Mouse (Mus musculus) MEL (cell line): ENCODE measurements around the gene Hes3. TPM values are rescaled to one million over a fixed set of nuclear protein-coding genes. Genes with fewer than 3 reads are reported as not detected.

Experiments
- DNase-seq: peaks from one replicate; pipeline ENCODE4 v3.0.0; 2011; ENCODE audit warnings: low read depth, low spot score
- H3K27ac ChIP-seq: 2 replicates; pipeline ENCODE4 v1.5.1; 2012; ENCODE audit warnings: low read depth, mild to moderate bottlenecking, control low read depth, low read length, moderate library complexity; ENCODE audit not compliant: control insufficient read depth
- H3K27me3 ChIP-seq, 2 experiments: fragments of 150-350 bp in 1 of 2; sonication (generic) in 1 of 2; 2 replicates each; pipeline ENCODE4 v1.6.1; 2012; ENCODE audit warnings: low read length in 2 of 2, mild to moderate bottlenecking in 2 of 2, improper control_type of control experiment in 1 of 2, moderate library complexity in 1 of 2; ENCODE audit not compliant: insufficient read depth in 2 of 2, control insufficient read depth in 1 of 2
- H3K36me3 ChIP-seq, 2 experiments: 2 replicates each; pipeline ENCODE4 v1.6.1; 2012 to 2014; ENCODE audit warnings: low read length in 2 of 2, improper control_type of control experiment in 1 of 2, inconsistent platforms in 1 of 2, mild to moderate bottlenecking in 1 of 2; ENCODE audit not compliant: insufficient read depth in 2 of 2, control insufficient read depth in 1 of 2
- H3K4me1 ChIP-seq, 2 experiments: fragments of 150-350 bp in 1 of 2; sonication (generic) in 1 of 2; 2 replicates each; pipeline ENCODE4 v1.6.1; 2012; ENCODE audit warnings: low read length in 2 of 2, improper control_type of control experiment in 1 of 2, mild to moderate bottlenecking in 1 of 2; ENCODE audit not compliant: insufficient read depth in 2 of 2, control insufficient read depth in 1 of 2
- H3K4me3 ChIP-seq, 2 experiments: fragments of 150-350 bp in 1 of 2; sonication (generic) in 1 of 2; 2 replicates each; pipeline ENCODE4 v1.5.1; 2012; ENCODE audit warnings: low read depth in 2 of 2, low read length in 2 of 2, mild to moderate bottlenecking in 2 of 2, moderate library complexity in 2 of 2, control low read depth in 1 of 2, improper control_type of control experiment in 1 of 2; ENCODE audit not compliant: control insufficient read depth in 1 of 2, insufficient read depth in 1 of 2
- H3K79me2 ChIP-seq: 2 replicates; pipeline ENCODE4 v1.6.1; 2012; ENCODE audit warnings: mild to moderate bottlenecking, low read length, moderate library complexity; ENCODE audit not compliant: control insufficient read depth, poor library complexity, insufficient read depth
- H3K9ac ChIP-seq: 2 replicates; pipeline ENCODE4 v1.6.1; 2012; ENCODE audit warnings: low read depth, mild to moderate bottlenecking, control low read depth, low read length, moderate library complexity; ENCODE audit not compliant: control insufficient read depth, poor library complexity, severe bottlenecking
- H3K9me3 ChIP-seq: fragments of 150-350 bp; sonication (generic); replicated peaks from 2 replicates; pipeline ENCODE4 v1.6.1; 2012; ENCODE audit warnings: mild to moderate bottlenecking, low read length, improper control_type of control experiment, moderate library complexity; ENCODE audit not compliant: insufficient read depth
- BHLHE40 ChIP-seq: IDR thresholded peaks from 2 replicates; pipeline ENCODE4 v1.6.1; 2012; ENCODE audit warnings: low read depth, mild to moderate bottlenecking, inconsistent platforms, low read length, improper control_type of control experiment, borderline replicate concordance
- CHD2 ChIP-seq: IDR thresholded peaks from 2 replicates; pipeline ENCODE4 v1.6.1; 2011; ENCODE audit warnings: low read length, improper control_type of control experiment
- CTCF ChIP-seq, 3 experiments: IDR thresholded peaks in 2 of 3; conservative IDR thresholded peaks in 1 of 3; 2 replicates each; pipeline ENCODE4 v1.5.1; 2011 to 2012; ENCODE audit warnings: low read length in 3 of 3, low read depth in 2 of 3, mild to moderate bottlenecking in 2 of 3, improper control_type of control experiment in 1 of 3, inconsistent platforms in 1 of 3, mixed read lengths in 1 of 3, moderate library complexity in 1 of 3; ENCODE audit not compliant: control insufficient read depth in 1 of 3, insufficient read depth in 1 of 3, poor library complexity in 1 of 3, severe bottlenecking in 1 of 3
- E2F4 ChIP-seq: IDR thresholded peaks from 2 replicates; pipeline ENCODE4 v1.6.1; 2011; ENCODE audit warnings: low read depth, low read length, improper control_type of control experiment, borderline replicate concordance
- GABPA ChIP-seq: IDR thresholded peaks from 2 replicates; pipeline ENCODE4 v1.6.1; 2012; ENCODE audit warnings: low read depth, mild to moderate bottlenecking, inconsistent platforms, low read length, improper control_type of control experiment, moderate library complexity
- JUND ChIP-seq: IDR thresholded peaks from 2 replicates; pipeline ENCODE4 v1.6.1; 2011; ENCODE audit warnings: low read depth, mild to moderate bottlenecking, improper control_type of control experiment, low read length
- MAFK ChIP-seq: IDR thresholded peaks from 2 replicates; pipeline ENCODE4 v1.6.1; 2011; ENCODE audit warnings: low read depth, mild to moderate bottlenecking, low read length, improper control_type of control experiment, borderline replicate concordance
- NELFE ChIP-seq: IDR thresholded peaks from 2 replicates; pipeline ENCODE4 v1.6.1; 2011; ENCODE audit warnings: low read depth, low read length, improper control_type of control experiment
- POLR2AphosphoS2 ChIP-seq: IDR thresholded peaks from 2 replicates; pipeline ENCODE4 v1.6.1; 2011; ENCODE audit warnings: low read length, improper control_type of control experiment
- RAD21 ChIP-seq: IDR thresholded peaks from 2 replicates; pipeline ENCODE4 v1.6.1; 2011; ENCODE audit warnings: mild to moderate bottlenecking, low read depth, low read length, improper control_type of control experiment
- SMC3 ChIP-seq: IDR thresholded peaks from 2 replicates; pipeline ENCODE4 v1.6.1; 2011; ENCODE audit warnings: low read depth, low read length, improper control_type of control experiment
- TAL1 ChIP-seq: IDR thresholded peaks from 2 replicates; pipeline ENCODE4 v1.6.1; 2012; ENCODE audit warnings: mild to moderate bottlenecking, inconsistent platforms, low read length, moderate library complexity, mixed read lengths
- TBP ChIP-seq: IDR thresholded peaks from 2 replicates; pipeline ENCODE4 v1.8.0; 2011; ENCODE audit warnings: low read depth, low read length, improper control_type of control experiment
- ZC3H11A ChIP-seq: IDR thresholded peaks from 2 replicates; pipeline ENCODE4 v1.6.1; 2012; ENCODE audit warnings: low read depth, mild to moderate bottlenecking, inconsistent platforms, low read length, improper control_type of control experiment
- ZKSCAN1 ChIP-seq: IDR thresholded peaks from 2 replicates; pipeline ENCODE4 v1.6.1; 2012; ENCODE audit warnings: low read depth, mild to moderate bottlenecking, inconsistent platforms, low read length, improper control_type of control experiment, moderate library complexity
- polyA plus RNA-seq, 2 experiments: library from polyadenylated mRNA; stranded (reverse) in 1 of 2; unstranded in 1 of 2; fragments of >175 nt in 1 of 2; fragments of >200 nt in 1 of 2; gene quantifications; 2 replicates each; pipeline versions ENCODE4 v1.2.1 to v1.2.4; 2012; ENCODE audit warnings: low replicate concordance in 2 of 2, low read depth in 1 of 2; ENCODE audit not compliant: insufficient read length in 2 of 2, insufficient read depth in 1 of 2, missing spikeins in 1 of 2
- total RNA-seq: library from RNA; depleted of rRNA; stranded (reverse); fragments of 300-350 nt; gene quantifications from 2 replicates; pipeline ENCODE4 v1.2.3, GENCODE M21; 2012

Gene Hes3
- total and polyA plus RNA-seq, 3 experiments, result 0.04 TPM; not detected in 2

GRCm38 (mm10) chr4:152321464-152321863 lies 30.0 kb upstream of the Hes3 start:
- Histone ChIP-seq H3K9me3 (no peaks in the 10 kb centered on the region), H3K36me3 (no peaks in the 10 kb centered on the region), H3K27me3 (no peaks in the 10 kb centered on the region), H3K9ac (no peak overlapping the region), H3K79me2 (peaks cover 8% of the 10 kb centered on the region)
- no peak for DNase-seq
- TF ChIP-seq BHLHE40 (no peak), TBP (no peak), JUND (no peak), MAFK (no peak), GABPA (no peak)
- TF ChIP-seq, all 39 proteins: peak for 0
- Histone ChIP-seq H3K4me3 (no peak overlapping the region), H3K27ac (no peak overlapping the region), H3K4me1 (peaks cover 0 to 4% of the 10 kb centered on the region in 2 experiments; a peak in 2 of 4 replicates)

GRCm38 (mm10) chr4:152318517-152319234 lies 27.2 kb upstream of the Hes3 start, which contains the start of gene Rnf207:
Gene Rnf207, minus strand, starts transcription at chr4:152318993.
- peak; percentile 48 for DNase-seq
- no peaks in the 10 kb centered on the region for H3K36me3 ChIP-seq
- TF ChIP-seq CHD2, result no peak
- TF ChIP-seq CTCF (IDR thresholded peaks at IDR 0.05 in 2 of 3, conservative IDR thresholded peaks at IDR 0.05 in 1 of 3; ENCODE audit: control insufficient read depth in 1 of 3, insufficient read depth in 1 of 3, low read depth in 2 of 3, low read length in 3 of 3, poor library complexity in 1 of 3, severe bottlenecking in 1 of 3), result peak in 2 of 3 experiments; percentile 51 to 71; a peak in 5 of 6 replicates
- TF ChIP-seq ZC3H11A, result 0 out of 2 replicates have a peak, but pooled peaks have one; percentile 9
- no peak for TF ChIP-seq TAL1
- peak; percentile 31 for TF ChIP-seq RAD21
- TF ChIP-seq POLR2AphosphoS2, result no peak
- TF ChIP-seq SMC3, result peak; percentile 48
- no peak for TF ChIP-seq ZKSCAN1
- TF ChIP-seq, all 39 proteins: peak for 4
- Histone ChIP-seq H3K79me2 (no peaks in the 10 kb centered on the region), H3K4me1 (no peaks in the 10 kb centered on the region), H3K27ac (no peak within 1 kb of the TSS), H3K9me3 (no peaks in the 10 kb centered on the region), H3K27me3 (no peaks in the 10 kb centered on the region), H3K9ac (no peak within 1 kb of the TSS), H3K4me3 (no peak within 1 kb of the TSS)

GRCm38 (mm10) chr4:152317631-152318033 lies 26.2 kb upstream of the Hes3 start:
- no peaks in the 10 kb centered on the region for H3K9me3 ChIP-seq
- H3K36me3 ChIP-seq, result no peaks in the 10 kb centered on the region
- H3K4me3 ChIP-seq, result no peak overlapping the region
- TF ChIP-seq NELFE, result no peak
- TF ChIP-seq RAD21, result no peak
- no peak for TF ChIP-seq SMC3
- no peak for TF ChIP-seq CTCF (IDR thresholded peaks at IDR 0.05 in 2 of 3, conservative IDR thresholded peaks at IDR 0.05 in 1 of 3; ENCODE audit: control insufficient read depth in 1 of 3, insufficient read depth in 1 of 3, low read depth in 2 of 3, low read length in 3 of 3, poor library complexity in 1 of 3, severe bottlenecking in 1 of 3)
- TF ChIP-seq E2F4, result no peak
- TF ChIP-seq TAL1, result no peak
- TF ChIP-seq POLR2AphosphoS2, result no peak
- H3K4me1 ChIP-seq, result no peaks in the 10 kb centered on the region
- no peak overlapping the region for H3K9ac ChIP-seq
- no peaks in the 10 kb centered on the region for H3K27me3 ChIP-seq
- H3K27ac ChIP-seq, result no peak overlapping the region
- H3K79me2 ChIP-seq, result no peaks in the 10 kb centered on the region
- DNase-seq, result no peak
